Mouse (Mus musculus): ENCODE measurements at regions not wholly inside any gene's neighbourhood (a gene's known extent, or its start where the extent isn't known, plus 50 kb on each side); places are given as distances from the start of the nearest gene placed in this dataset.
A peak's percentile ranks its signal among the peaks of the same experiment; 100 is the strongest.

DNA sequence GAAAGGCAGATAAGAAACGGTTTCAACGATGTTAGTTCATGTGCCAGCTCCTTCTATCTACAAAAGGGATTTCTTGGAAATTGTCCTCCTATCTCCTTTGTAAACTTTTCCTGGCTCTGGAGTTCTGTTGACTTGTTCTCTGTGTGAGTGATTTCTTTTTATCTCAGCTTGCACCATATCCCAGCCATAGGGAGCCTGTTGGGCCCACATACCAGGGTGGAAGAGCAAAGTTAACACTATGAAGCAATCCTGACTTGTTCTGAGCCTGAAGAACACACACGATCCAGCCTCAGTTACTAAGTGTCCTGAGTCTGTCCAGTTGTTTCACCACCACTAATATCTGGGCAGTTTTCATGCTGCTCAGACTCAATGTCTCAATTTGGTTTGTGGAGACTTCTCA lies 192.1 kb upstream of the Ptbp2 start:
- no peak for DNase-seq (ENCODE audit: low spot score)

GRCm38 (mm10) chr3:119958799-119959467 lies 174.7 kb upstream of the Ptbp2 start:
- no peak for DNase-seq (ENCODE audit: low spot score)

DNA sequence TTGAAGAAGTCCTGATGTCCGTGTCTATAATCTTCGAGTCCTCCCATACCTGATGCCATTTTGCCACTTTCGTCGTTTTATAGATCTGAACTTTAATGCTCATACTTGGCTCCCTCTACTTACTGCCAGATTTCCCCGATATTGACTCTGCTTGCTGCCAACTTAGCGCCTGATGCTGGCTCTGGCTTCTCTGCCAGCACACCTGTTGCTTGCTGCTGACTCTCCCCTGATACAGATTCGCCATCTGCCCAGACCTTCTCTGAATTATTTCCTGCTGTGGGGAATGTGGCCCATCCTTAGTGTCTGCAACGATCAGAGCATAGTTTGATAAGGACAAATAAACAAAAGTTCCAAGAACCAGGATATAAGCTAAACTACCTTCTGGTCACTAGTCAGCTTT lies 173.3 kb upstream of the Ptbp2 start:
- no peak for DNase-seq (ENCODE audit: low spot score)

DNA sequence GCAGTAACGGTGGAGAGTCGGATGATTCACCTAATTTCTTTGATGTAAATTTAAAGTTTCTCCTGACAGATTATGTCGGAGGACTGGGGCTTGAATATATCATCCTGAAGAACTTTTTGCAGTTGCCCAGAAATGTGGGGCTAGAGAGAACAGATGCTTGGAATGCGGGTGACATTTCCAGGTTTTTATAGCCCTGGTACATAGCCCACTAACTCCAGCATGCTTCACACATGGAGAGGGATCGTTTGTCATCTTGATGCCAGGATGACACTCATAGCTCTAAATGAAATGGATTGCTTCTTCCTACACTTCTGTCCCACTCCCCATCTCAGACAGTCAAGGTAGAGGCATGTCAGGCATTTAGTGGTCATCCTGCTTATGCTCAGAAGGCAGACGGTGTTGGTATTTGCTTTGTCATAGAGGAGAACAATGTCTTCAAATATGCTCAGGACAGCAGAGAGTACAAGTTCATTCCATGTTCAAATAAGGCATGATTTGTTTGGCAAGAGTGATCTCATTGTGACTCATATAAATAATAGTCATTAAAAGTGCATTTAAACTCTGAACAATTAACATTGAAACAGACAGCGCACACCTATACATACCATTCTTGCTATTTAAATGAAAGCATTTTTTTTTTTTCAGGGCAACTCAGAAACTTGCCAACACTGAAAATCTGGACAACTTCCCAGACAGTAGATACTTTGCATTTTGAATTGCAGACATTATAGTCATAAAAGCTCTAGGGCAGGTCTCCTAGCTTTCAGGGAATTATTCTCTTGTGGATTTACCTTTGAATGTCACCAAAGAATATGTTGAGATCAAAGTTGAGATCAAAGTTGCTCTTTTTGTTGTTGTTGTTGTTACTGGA lies 171.7 kb upstream of the Ptbp2 start:
- no peak for DNase-seq (ENCODE audit: low spot score)

GRCm38 (mm10) chr3:119950721-119951120 lies 166.5 kb upstream of the Ptbp2 start:
- no peak for DNase-seq (ENCODE audit: low spot score)

GRCm38 (mm10) chr3:119950070-119950469 lies 165.8 kb upstream of the Ptbp2 start:
- no peak for DNase-seq (ENCODE audit: low spot score)

- DNase-seq (ENCODE audit: low spot score), result no peak
Observed at GRCm38 (mm10) chr3:119949620-119950019, 165.4 kb upstream of the Ptbp2 start.

DNA sequence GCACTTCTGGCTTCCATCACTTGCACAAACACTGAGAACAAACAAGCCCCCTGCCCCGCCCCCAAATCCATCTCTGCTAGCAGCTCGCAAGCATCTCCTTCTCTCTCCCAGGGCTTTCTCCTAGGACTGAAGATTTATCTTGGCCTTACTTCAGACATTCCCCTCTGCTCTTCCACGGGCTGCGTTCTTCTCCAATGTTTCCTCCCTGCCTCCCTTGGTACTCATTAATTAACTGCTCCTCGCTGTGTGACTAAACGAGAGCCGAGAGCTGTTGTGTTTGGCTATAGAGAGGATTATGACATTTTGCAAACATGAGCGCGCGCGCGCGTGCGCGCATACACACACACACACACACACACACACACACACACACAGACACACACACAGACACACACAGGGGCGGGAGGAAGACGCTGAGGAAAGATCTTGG lies 164.8 kb upstream of the Ptbp2 start:
- no peak for DNase-seq (ENCODE audit: low spot score)

GRCm38 (mm10) chr3:119947126-119947525 lies 162.9 kb upstream of the Ptbp2 start:
- DNase-seq (ENCODE audit: low spot score), result no peak

DNA sequence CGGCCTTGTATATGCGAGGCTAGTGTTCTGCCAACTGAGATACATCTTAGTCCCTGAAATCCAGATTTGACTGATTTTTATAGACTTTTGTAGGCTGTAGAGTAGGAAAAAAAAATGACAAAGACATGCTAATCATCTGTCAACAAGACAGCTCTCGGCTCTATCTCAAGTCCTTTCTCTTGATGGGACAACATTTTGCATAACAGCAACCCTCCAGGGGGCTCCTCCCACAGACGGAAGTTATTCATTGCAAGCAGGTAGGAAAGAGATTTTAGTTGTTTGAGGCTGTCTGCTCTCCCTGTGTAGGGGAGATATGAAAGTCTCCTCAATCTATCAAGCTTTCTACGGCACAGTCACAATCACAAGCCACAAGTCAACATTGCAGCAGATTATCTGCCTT lies 159.8 kb upstream of the Ptbp2 start:
- DNase-seq (ENCODE audit: low spot score), result no peak

DNA sequence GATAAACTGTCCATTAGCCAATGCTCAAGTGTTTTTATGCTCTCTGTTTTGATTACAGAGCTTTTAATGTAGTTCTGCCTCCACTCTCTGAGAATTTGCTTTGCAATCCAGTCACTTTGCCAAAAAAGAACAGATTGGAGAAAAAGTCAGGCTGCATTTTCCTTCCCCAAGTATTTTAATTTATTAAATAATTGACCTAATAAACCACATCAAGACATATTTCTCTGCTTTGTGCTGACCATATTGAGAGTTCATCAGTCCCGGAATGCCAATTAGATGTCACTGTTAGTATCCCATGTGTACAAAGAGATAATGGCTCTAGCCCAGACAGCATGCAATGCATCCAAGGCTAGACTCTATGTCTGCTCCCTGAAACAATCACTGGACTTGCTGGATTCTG lies 154.8 kb upstream of the Ptbp2 start:
- no peak for DNase-seq (ENCODE audit: low spot score)

- DNase-seq (ENCODE audit: low spot score), result no peak
Observed at GRCm38 (mm10) chr3:119938425-119938824, 154.2 kb upstream of the Ptbp2 start.

DNA sequence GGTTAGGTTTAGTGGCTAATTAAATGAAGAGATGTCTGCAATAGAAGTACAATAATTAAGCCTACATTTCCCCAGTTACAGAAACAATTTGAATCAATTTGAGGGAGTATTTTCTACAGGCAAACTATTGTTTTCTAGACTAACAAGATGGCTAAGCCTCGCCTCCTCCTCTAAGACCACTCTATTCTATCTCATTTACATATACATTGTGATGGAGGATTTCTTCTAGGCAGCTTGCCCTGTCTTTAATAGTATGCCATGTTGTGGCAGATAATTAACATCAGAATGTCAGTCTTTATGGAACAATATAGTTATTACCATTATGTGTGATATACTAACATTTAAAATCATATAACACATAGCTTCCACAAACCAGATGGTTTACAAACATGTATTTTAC lies 152.3 kb upstream of the Ptbp2 start:
- DNase-seq (ENCODE audit: low spot score), result no peak

- peak; percentile 22 for DNase-seq (ENCODE audit: low spot score)
Observed at GRCm38 (mm10) chr3:119933049-119933511, 148.8 kb upstream of the Ptbp2 start.

- DNase-seq (ENCODE audit: low spot score), result no peak
Observed at GRCm38 (mm10) chr3:119928281-119928680, 144.0 kb upstream of the Ptbp2 start.

DNA sequence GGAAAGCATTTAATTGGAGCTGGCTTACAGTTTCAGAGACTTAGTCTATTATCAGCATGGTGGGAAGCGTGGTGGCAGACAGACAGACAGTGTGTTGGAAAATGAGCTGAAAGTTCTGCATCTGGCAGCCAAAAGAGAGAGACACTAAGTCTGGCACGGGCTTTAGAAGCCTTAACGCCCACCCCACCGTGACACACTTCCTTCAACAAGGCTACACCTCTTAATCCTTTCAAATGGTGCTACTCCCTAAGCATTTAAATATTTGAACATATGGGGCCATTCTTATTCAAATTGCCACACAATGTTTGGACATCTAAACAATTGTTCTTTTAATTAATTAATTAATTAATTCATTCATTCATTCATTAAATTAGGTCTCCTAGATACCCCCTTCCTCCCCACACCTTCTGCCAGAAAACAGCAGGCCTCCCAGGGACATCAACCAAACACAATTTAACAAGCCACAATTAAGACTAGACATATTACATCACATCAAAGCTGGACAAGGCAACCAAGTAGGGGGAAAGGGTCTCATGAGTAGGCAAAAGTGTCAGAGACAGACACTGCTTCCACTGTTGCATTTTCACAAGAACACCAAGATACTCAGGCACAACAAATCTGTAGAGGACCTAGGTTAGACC lies 135.4 kb upstream of the Ptbp2 start:
- DNase-seq (ENCODE audit: low spot score), result no peak

- peak; percentile 33 for DNase-seq (ENCODE audit: low spot score)
Observed at GRCm38 (mm10) chr3:119915984-119916865, 132.0 kb upstream of the Ptbp2 start.

DNA sequence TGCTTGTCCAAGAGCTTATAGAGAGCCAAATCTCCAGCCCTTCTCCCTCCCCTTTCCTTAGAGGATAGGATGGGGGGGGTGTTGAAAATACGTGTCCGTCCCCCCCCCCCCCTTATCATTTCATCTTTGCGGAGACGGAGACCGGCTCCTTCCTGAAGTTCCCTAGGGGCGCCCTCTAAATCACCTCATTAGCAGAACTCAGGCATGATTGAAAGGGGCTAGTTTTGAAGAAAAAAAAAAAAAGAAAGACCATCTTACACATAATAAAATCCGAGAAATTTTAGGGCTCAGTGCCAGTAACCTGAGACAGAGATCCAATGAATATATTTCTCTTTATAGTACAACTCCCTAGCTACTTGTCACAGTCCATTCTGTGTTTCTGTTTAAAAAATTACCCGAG lies 127.3 kb upstream of the Ptbp2 start:
- DNase-seq (ENCODE audit: low spot score), result no peak

GRCm38 (mm10) chr3:119904244-119904643 lies 120.0 kb upstream of the Ptbp2 start:
- no peak for DNase-seq (ENCODE audit: low spot score)

GRCm38 (mm10) chr3:119895141-119895540 lies 110.9 kb upstream of the Ptbp2 start:
- DNase-seq (ENCODE audit: low spot score), result no peak

GRCm38 (mm10) chr3:119894035-119894434 lies 109.8 kb upstream of the Ptbp2 start:
- no peak for DNase-seq (ENCODE audit: low spot score)
